Mouse (Mus musculus): Measurements from ENCODE around the gene Gm9045. TPM values are rescaled to one million over a fixed set of nuclear protein-coding genes. Genes with fewer than 3 reads are reported as not detected.
"Not testable (repeated sequence)": the region's sequence is repeated elsewhere in the genome, so short reads cannot be mapped to it uniquely, and the experiment has no call there.

Gene Gm9045
- not detected in 2 replicates for polyA plus RNA-seq (2015; fragmentation: Nextera tagmentation; extraction: Ambion mirVana)

- not testable (repeated sequence) for H3K9me3 ChIP-seq (ENCODE audit: control insufficient read depth, low read length); H3K27me3 ChIP-seq (replicated peaks; ENCODE audit: control insufficient read depth, insufficient read depth, low read length); H3K4me3 ChIP-seq (replicated peaks; ENCODE audit: low read length); ATAC-seq; H3K4me1 ChIP-seq (replicated peaks; ENCODE audit: control insufficient read depth, insufficient read depth, low read length); H3K9ac ChIP-seq (replicated peaks; ENCODE audit: low read depth, low read length); H3K27ac ChIP-seq (ENCODE audit: low read length); H3K36me3 ChIP-seq (ENCODE audit: control insufficient read depth, insufficient read depth); H3K4me2 ChIP-seq (ENCODE audit: low read length)
- no CpG with 5 or more reads among the region's 14 CpGs for WGBS
These were observed at the start of gene Gm9045 for GRCm38 (mm10) chr10:118337731-118338130. Gene Gm9045, minus strand, starts transcription at chr10:118337831.

- no peak overlapping the region for H3K9ac ChIP-seq (replicated peaks; ENCODE audit: low read depth, low read length)
- peak overlapping the region; percentile 45 for H3K4me2 ChIP-seq (ENCODE audit: low read length)
- no peaks in the 10 kb centered on the region for H3K4me1 ChIP-seq (replicated peaks; ENCODE audit: control insufficient read depth, insufficient read depth, low read length)
- H3K9me3 ChIP-seq (ENCODE audit: control insufficient read depth, low read length) = no peaks in the 10 kb centered on the region
- peak; percentile 99 for ATAC-seq
- peak overlapping the region; percentile 20; the same call in 1 of the 2 replicates for H3K4me3 ChIP-seq (replicated peaks; ENCODE audit: low read length)
- H3K27ac ChIP-seq (ENCODE audit: low read length) = no peak overlapping the region
- 8% methylated on average over 10 of the region's 10 CpGs for WGBS
- no peaks in the 10 kb centered on the region for H3K27me3 ChIP-seq (replicated peaks; ENCODE audit: control insufficient read depth, insufficient read depth, low read length)
- H3K36me3 ChIP-seq (ENCODE audit: control insufficient read depth, insufficient read depth) = no peaks in the 10 kb centered on the region
These were observed 32.8 kb upstream of the Gm9045 start for GRCm38 (mm10) chr10:118370443-118370842.

GRCm38 (mm10) chr10:118369518-118369917 is 31.9 kb upstream of the Gm9045 start:
- WGBS = 84% methylated on average over 9 of the region's 9 CpGs
- ATAC-seq = no peak

GRCm38 (mm10) chr10:118354005-118354404 is 16.4 kb upstream of the Gm9045 start, which contains the start of gene Gm9049:
Gene Gm9049, minus strand, starts transcription at chr10:118354105.
- WGBS = no CpG with 5 or more reads among the region's 11 CpGs
- not testable (repeated sequence) for H3K4me2 ChIP-seq (ENCODE audit: low read length); H3K9me3 ChIP-seq (ENCODE audit: control insufficient read depth, low read length); H3K36me3 ChIP-seq (ENCODE audit: control insufficient read depth, insufficient read depth); H3K27ac ChIP-seq (ENCODE audit: low read length); H3K27me3 ChIP-seq (replicated peaks; ENCODE audit: control insufficient read depth, insufficient read depth, low read length); ATAC-seq; H3K4me1 ChIP-seq (replicated peaks; ENCODE audit: control insufficient read depth, insufficient read depth, low read length); H3K4me3 ChIP-seq (replicated peaks; ENCODE audit: low read length); H3K9ac ChIP-seq (replicated peaks; ENCODE audit: low read depth, low read length)

More at GRCm38 (mm10) chr10:118369518-118369917, 31.9 kb upstream of the Gm9045 start:
- H3K4me3 ChIP-seq (replicated peaks; ENCODE audit: low read length) = no peak overlapping the region
- H3K27me3 ChIP-seq (replicated peaks; ENCODE audit: control insufficient read depth, insufficient read depth, low read length) = no peaks in the 10 kb centered on the region
- no peaks in the 10 kb centered on the region for H3K36me3 ChIP-seq (ENCODE audit: control insufficient read depth, insufficient read depth)
- no peak overlapping the region for H3K27ac ChIP-seq (ENCODE audit: low read length)
- no peak overlapping the region for H3K4me2 ChIP-seq (ENCODE audit: low read length)
- no peak overlapping the region for H3K9ac ChIP-seq (replicated peaks; ENCODE audit: low read depth, low read length)
- no peaks in the 10 kb centered on the region for H3K4me1 ChIP-seq (replicated peaks; ENCODE audit: control insufficient read depth, insufficient read depth, low read length)
- no peaks in the 10 kb centered on the region for H3K9me3 ChIP-seq (ENCODE audit: control insufficient read depth, low read length)

GRCm38 (mm10) chr10:118348579-118348978 is 10.9 kb upstream of the Gm9045 start, which contains the start of gene Gm9048:
Gene Gm9048, minus strand, starts transcription at chr10:118348679.
- H3K4me1 ChIP-seq (replicated peaks; ENCODE audit: control insufficient read depth, insufficient read depth, low read length); H3K27ac ChIP-seq (ENCODE audit: low read length); H3K9me3 ChIP-seq (ENCODE audit: control insufficient read depth, low read length); H3K4me2 ChIP-seq (ENCODE audit: low read length); ATAC-seq; H3K9ac ChIP-seq (replicated peaks; ENCODE audit: low read depth, low read length); H3K4me3 ChIP-seq (replicated peaks; ENCODE audit: low read length); H3K36me3 ChIP-seq (ENCODE audit: control insufficient read depth, insufficient read depth); H3K27me3 ChIP-seq (replicated peaks; ENCODE audit: control insufficient read depth, insufficient read depth, low read length): not testable (repeated sequence)
- WGBS = 80% methylated on average over 1 of the region's 14 CpGs

GRCm38 (mm10) chr10:118343155-118343554 is 5.5 kb upstream of the Gm9045 start, which contains the start of gene Gm9046:
Gene Gm9046, minus strand, starts transcription at chr10:118343255.
- H3K4me3 ChIP-seq (replicated peaks; ENCODE audit: low read length); H3K4me1 ChIP-seq (replicated peaks; ENCODE audit: control insufficient read depth, insufficient read depth, low read length); H3K4me2 ChIP-seq (ENCODE audit: low read length); ATAC-seq; H3K9me3 ChIP-seq (ENCODE audit: control insufficient read depth, low read length); H3K27ac ChIP-seq (ENCODE audit: low read length); H3K9ac ChIP-seq (replicated peaks; ENCODE audit: low read depth, low read length); H3K36me3 ChIP-seq (ENCODE audit: control insufficient read depth, insufficient read depth); H3K27me3 ChIP-seq (replicated peaks; ENCODE audit: control insufficient read depth, insufficient read depth, low read length): not testable (repeated sequence)
- no CpG with 5 or more reads among the region's 14 CpGs for WGBS

- not testable (repeated sequence) for H3K27ac ChIP-seq (ENCODE audit: low read length); H3K9ac ChIP-seq (replicated peaks; ENCODE audit: low read depth, low read length); H3K27me3 ChIP-seq (replicated peaks; ENCODE audit: control insufficient read depth, insufficient read depth, low read length); H3K4me1 ChIP-seq (replicated peaks; ENCODE audit: control insufficient read depth, insufficient read depth, low read length); H3K4me3 ChIP-seq (replicated peaks; ENCODE audit: low read length); ATAC-seq; H3K4me2 ChIP-seq (ENCODE audit: low read length); H3K36me3 ChIP-seq (ENCODE audit: control insufficient read depth, insufficient read depth); H3K9me3 ChIP-seq (ENCODE audit: control insufficient read depth, low read length)
- WGBS = no CpG with 5 or more reads among the region's 14 CpGs
These were observed 5.3 kb downstream of the Gm9045 start, which contains the start of gene Gm9044 for GRCm38 (mm10) chr10:118332308-118332707. Gene Gm9044, minus strand, starts transcription at chr10:118332408.

GRCm38 (mm10) chr10:118326869-118327268 is 10.8 kb downstream of the Gm9045 start, which contains the start of gene Gm9040:
Gene Gm9040, minus strand, starts transcription at chr10:118326969.
- H3K9ac ChIP-seq (replicated peaks; ENCODE audit: low read depth, low read length); H3K9me3 ChIP-seq (ENCODE audit: control insufficient read depth, low read length); H3K4me2 ChIP-seq (ENCODE audit: low read length); H3K4me1 ChIP-seq (replicated peaks; ENCODE audit: control insufficient read depth, insufficient read depth, low read length); H3K27ac ChIP-seq (ENCODE audit: low read length); H3K27me3 ChIP-seq (replicated peaks; ENCODE audit: control insufficient read depth, insufficient read depth, low read length); H3K36me3 ChIP-seq (ENCODE audit: control insufficient read depth, insufficient read depth); ATAC-seq; H3K4me3 ChIP-seq (replicated peaks; ENCODE audit: low read length): not testable (repeated sequence)
- no CpG with 5 or more reads among the region's 11 CpGs for WGBS

- H3K4me2 ChIP-seq (ENCODE audit: low read length) = no peak overlapping the region
- no peak overlapping the region for H3K27ac ChIP-seq (ENCODE audit: low read length)
- ATAC-seq = no peak
- no peaks in the 10 kb centered on the region for H3K27me3 ChIP-seq (replicated peaks; ENCODE audit: control insufficient read depth, insufficient read depth, low read length)
- no peaks in the 10 kb centered on the region for H3K36me3 ChIP-seq (ENCODE audit: control insufficient read depth, insufficient read depth)
- no peak overlapping the region for H3K9ac ChIP-seq (replicated peaks; ENCODE audit: low read depth, low read length)
- 91% methylated on average over 8 of the region's 8 CpGs for WGBS
- H3K4me1 ChIP-seq (replicated peaks; ENCODE audit: control insufficient read depth, insufficient read depth, low read length) = no peaks in the 10 kb centered on the region
- H3K4me3 ChIP-seq (replicated peaks; ENCODE audit: low read length) = no peak overlapping the region
- H3K9me3 ChIP-seq (ENCODE audit: control insufficient read depth, low read length) = no peaks in the 10 kb centered on the region
These were observed 18.6 kb downstream of the Gm9045 start for GRCm38 (mm10) chr10:118319024-118319423.

- 47% methylated on average over 2 of the region's 2 CpGs for WGBS
- not testable (repeated sequence) for H3K4me3 ChIP-seq (replicated peaks; ENCODE audit: low read length); ATAC-seq; H3K27me3 ChIP-seq (replicated peaks; ENCODE audit: control insufficient read depth, insufficient read depth, low read length); H3K36me3 ChIP-seq (ENCODE audit: control insufficient read depth, insufficient read depth); H3K9me3 ChIP-seq (ENCODE audit: control insufficient read depth, low read length); H3K9ac ChIP-seq (replicated peaks; ENCODE audit: low read depth, low read length); H3K27ac ChIP-seq (ENCODE audit: low read length); H3K4me1 ChIP-seq (replicated peaks; ENCODE audit: control insufficient read depth, insufficient read depth, low read length); H3K4me2 ChIP-seq (ENCODE audit: low read length)
These were observed 35.5 kb downstream of the Gm9045 start for GRCm38 (mm10) chr10:118302133-118302532.
